Mouse (Mus musculus): ENCODE data around the gene Slfn4. TPM values are rescaled to one million over a fixed set of nuclear protein-coding genes. Genes with fewer than 3 reads are reported as not detected.

Slfn4 gene
- 0.42 TPM for polyA plus RNA-seq (2017; shearing (Covaris generic))

GRCm38 (mm10) chr11:83174948-83175539 is at the start of gene Slfn4:
Gene Slfn4, plus strand, starts transcription at chr11:83175186.

GRCm38 (mm10) chr11:83191134-83191893 is 16.3 kb downstream of the Slfn4 start, which contains the start of gene Slfn3:
Gene Slfn3, plus strand, starts transcription at chr11:83191330.

Other genes starting within 250 kb of the Slfn4 start
- 12.0 TPM for gene Slfn5, start 223.8 kb upstream of the Slfn4 start, polyA plus RNA-seq (2017; shearing (Covaris generic))
- gene Slfn9, start 183.4 kb upstream of the Slfn4 start, polyA plus RNA-seq (2017; shearing (Covaris generic)) = 2.6 TPM
- gene Slfn8, start 154.4 kb upstream of the Slfn4 start, polyA plus RNA-seq (2017; shearing (Covaris generic)) = 39.3 TPM
- gene Slfn2, start 110.1 kb upstream of the Slfn4 start, polyA plus RNA-seq (2017; shearing (Covaris generic)) = 838 TPM
- gene Slfn1, start 58.3 kb upstream of the Slfn4 start, polyA plus RNA-seq (2017; shearing (Covaris generic)) = 183 TPM
- 2.9 TPM for gene Slfn3, start 16.1 kb downstream of the Slfn4 start, polyA plus RNA-seq (2017; shearing (Covaris generic))
- not detected for gene Slfn14, start 111.5 kb downstream of the Slfn4 start, polyA plus RNA-seq (2017; shearing (Covaris generic))
- 43.9 TPM for gene Ap2b1, start 123.8 kb downstream of the Slfn4 start, polyA plus RNA-seq (2017; shearing (Covaris generic))
- gene Pex12, start 127.4 kb downstream of the Slfn4 start, polyA plus RNA-seq (2017; shearing (Covaris generic)) = 12.1 TPM
- not detected for gene Rasl10b, start 234.0 kb downstream of the Slfn4 start, polyA plus RNA-seq (2017; shearing (Covaris generic))